Mouse (Mus musculus): Measurements from ENCODE around the gene Artn.

The Artn gene

DNA sequence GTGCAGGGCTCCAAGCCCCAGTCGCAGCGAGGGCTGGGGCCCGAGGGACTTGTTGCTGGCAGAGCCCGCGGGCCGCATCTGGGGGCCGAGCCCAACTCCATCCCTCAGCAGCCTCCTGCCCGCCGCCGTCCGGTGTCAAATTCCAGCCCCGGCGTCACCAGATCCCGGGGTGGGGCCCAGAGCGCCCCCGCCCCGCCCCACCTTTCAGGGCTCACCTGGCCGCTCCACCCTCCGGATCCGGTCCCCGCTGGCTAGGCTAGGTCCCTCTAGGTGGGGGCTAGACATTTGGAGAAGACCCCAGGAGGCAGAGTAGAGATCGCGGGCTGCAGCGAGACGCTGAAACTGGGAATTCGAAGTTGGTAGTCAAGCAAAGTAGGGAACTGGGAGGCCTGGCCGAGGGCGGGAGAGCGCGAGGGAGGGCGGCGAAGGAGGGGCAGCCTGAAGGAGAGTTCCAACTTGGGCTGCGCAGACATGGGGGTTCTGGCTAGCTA is at the start of gene Artn:
Artn (minus strand) TSS at position 373 of the 491 bp plus-strand sequence.
- DNase-seq (ENCODE audit: low spot score in 2 of 2) = peak; percentile 67 to 75

DNA sequence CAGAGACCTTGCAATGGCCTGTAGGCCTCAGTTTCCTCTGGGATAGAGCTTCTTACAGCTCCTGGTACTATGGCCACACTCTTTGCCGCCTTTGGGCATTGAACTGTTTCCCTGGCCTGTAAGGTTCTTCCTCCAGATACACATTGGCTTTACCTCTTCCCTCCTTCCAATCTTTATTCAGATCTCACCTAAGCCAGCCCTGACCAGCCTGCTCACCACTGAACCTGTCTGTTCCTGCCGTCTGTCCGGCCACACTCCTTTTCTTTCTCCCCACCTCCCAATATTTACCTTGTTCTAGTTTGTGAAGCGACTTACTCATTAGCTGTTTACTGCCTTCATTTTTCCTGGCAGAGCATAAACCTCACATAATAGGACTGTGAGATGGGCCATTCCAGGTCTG is 49.6 kb upstream of the Artn start:
- DNase-seq (ENCODE audit: low spot score in 2 of 2) = peak in 1 of 2 experiments; percentile 83

DNA sequence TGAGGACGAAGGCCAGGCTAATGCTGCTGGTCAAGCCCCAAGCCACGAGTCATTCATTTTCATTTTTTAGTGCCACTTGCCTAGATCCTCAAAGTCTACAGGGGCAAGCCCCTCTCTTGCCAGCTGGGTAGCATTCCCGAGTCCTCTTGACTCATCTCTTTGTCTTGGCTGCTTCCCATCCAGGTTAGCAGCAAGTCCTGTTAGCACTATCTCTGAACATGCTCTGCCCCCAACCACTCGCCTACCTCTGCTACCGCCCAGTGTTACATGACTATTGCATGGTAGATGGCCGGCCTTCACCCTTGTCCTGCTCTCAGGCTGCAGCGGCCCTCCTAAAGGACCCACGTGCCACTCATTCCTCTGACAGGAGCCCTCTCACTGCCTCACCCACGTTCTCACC is 48.7 kb upstream of the Artn start:
- DNase-seq (ENCODE audit: low spot score in 2 of 2) = no peak

DNA sequence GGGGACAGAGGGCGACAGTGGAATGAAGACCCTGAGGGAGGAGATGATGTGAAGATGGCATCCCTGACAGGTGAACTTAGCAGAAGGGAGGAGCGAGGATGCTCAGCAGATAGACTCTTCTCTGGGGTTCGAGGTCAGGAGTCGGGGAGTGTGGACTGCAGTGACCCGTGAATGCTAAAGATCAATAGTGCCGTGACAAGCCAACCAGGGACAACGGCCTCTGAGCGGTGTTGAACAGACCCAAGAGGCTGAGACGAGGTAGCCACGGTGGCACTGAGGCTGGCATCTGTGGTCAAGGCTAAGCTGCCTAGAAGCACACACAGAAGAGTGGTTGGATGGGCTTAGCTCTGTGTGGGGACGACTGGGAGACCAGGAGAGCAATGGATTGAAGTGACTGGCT is 48.3 kb upstream of the Artn start:
- DNase-seq (ENCODE audit: low spot score in 2 of 2) = no peak

DNA sequence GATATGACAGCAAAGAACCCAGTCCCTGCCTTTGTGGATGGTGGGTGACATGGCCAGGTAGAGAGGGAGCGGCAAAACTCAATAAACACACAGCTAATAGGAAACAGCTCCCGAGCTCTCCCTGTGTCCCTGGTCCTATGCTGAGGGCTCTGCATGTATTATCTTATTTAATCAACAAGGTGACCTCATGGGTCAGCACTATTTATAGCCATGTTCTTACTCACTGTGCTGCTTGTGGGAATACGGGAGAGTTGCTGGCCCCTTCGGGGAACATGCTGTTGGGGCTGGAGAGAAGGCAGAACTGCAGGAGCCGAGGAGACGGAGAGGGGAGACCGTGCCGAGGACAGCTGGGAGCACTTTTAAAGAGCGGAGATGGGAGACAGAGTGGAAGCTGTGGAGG is 47.8 kb upstream of the Artn start:
- no peak for DNase-seq (ENCODE audit: low spot score in 2 of 2)

DNA sequence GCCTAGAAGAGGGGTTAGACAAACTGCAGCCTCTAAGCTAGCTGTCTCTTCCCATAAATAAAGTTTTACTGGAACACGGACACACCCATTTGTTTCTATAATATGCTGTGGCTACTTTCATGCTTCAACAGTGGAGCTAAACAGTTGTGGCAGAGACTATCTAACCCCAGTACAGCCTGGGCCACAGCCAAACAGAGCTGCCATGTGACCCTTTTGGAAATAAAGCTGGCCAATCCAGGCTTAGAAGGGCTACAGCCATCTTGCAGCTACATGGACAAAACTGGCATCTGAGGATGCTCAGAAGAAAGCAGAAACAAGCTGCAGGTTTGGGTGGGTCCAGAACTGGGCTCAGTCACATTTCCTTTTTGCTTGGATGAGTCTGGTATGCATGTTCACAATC is 46.3 kb upstream of the Artn start:
- DNase-seq (ENCODE audit: low spot score in 2 of 2) = no peak

DNA sequence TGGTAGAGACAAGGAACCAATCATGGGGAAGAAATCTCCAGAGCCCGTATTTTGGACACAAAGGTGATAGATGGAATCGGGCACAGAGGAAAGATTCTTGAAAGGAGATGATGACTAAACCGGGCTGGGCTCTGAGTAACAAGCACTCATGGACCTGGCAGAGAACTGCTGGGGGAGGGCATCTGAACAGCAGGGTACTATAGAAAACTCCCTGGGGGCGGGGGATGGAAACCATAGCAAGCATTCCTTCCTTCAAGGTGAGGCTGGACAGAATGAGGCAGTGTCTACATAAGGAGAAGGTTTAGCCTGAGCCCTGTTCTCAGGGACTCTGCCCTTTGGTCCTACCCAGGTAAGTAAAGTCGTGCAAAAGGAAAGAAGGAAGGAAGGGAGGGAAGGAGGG is 45.2 kb upstream of the Artn start:
- DNase-seq (ENCODE audit: low spot score in 2 of 2) = peak in 1 of 2 experiments; percentile 47

DNA sequence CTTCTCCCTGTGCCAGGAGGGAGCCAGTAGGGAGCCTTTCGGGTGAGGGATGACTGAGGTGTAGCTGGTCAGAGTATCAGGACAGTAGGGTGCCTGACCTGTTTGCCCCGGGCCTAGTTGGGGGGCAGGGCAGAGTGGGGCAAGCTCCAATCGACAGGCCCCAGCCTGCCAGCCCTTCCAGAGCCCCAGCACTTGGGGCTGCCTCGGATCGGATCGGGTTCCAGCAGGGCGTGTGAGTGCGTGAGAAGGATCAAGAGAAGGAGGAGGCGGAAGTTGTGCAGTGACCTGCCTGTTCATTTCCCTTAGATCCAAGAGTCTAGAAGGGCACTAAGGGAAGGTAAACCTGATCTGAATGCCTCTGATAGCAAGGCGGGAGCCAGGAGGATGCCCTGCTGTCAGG is 43.4 kb upstream of the Artn start:
- DNase-seq (ENCODE audit: low spot score in 2 of 2) = peak in 1 of 2 experiments; percentile 70

DNA sequence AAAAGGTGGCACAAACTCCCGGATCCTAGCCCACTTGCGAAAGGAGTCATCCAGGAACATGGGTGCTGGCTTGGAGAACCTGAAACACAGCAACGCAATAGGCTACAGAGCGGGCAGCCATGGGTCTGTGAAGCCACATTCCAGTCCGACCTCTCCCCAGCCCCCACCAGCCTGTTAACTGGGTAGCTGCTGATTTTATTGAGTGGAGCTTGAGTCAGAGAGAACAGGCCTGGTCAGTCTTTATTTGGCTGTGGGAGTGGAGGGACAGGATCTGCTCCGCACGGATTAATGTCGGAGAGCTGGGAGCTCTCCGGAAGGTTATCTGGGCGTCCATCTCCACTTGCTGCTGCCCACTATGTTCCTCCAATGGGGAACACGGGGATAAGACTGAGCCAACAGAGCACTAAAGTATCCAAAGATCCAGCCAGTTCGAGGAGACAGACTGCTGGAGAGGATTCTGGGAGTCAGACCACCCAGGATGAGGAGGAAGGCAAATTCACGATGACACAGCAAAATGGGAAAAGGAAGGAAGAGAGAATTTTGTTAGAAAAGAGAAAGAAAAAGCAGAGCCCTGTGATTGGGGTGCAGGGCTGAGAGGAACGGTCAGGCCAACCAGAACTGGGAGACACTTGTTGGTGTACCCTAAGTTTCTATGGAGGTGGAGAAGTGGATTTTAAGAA is 34.9 kb upstream of the Artn start:
- DNase-seq (ENCODE audit: low spot score in 2 of 2) = peak in 1 of 2 experiments; percentile 76

DNA sequence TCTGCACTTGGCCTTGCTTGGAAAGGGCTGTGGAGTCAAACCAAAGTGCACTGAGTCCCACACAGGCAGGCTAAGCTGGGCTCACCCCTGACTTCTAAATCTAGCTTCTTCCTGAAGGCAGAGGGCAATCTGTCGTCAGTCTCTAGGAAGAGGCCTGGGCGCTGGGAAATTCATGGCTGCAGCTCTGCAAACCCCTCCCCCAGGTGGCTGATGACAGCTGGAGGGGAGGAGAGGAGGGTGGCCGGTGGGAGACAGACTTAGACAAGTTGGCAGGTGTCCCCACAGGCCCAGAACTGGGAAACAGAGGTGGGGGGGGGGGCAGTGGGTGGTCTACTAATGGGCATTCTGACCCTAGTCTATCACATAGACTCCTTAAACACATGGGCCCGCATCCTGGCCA is 27.9 kb upstream of the Artn start:
- DNase-seq (ENCODE audit: low spot score in 2 of 2) = no peak

DNA sequence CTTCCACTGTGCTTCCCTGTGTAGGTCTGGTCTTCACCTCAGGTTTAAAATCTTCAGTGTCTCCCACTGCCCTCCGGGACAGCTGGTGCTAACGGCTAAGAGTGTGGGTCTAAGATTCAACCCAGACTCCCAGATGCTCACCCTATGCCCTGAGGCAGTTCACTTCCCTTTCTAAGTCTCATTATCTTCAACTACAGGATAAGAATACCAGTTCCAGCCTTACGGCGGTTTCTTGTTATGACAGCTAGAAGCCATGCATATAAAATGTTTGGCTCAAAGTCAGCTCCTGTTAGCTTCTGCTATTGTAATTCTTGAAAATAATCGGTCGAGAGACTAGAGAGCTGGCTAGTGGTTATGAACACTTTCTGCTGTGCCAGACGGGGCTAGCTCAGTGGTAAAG is 17.9 kb upstream of the Artn start:
- no peak for DNase-seq (ENCODE audit: low spot score in 2 of 2)

DNA sequence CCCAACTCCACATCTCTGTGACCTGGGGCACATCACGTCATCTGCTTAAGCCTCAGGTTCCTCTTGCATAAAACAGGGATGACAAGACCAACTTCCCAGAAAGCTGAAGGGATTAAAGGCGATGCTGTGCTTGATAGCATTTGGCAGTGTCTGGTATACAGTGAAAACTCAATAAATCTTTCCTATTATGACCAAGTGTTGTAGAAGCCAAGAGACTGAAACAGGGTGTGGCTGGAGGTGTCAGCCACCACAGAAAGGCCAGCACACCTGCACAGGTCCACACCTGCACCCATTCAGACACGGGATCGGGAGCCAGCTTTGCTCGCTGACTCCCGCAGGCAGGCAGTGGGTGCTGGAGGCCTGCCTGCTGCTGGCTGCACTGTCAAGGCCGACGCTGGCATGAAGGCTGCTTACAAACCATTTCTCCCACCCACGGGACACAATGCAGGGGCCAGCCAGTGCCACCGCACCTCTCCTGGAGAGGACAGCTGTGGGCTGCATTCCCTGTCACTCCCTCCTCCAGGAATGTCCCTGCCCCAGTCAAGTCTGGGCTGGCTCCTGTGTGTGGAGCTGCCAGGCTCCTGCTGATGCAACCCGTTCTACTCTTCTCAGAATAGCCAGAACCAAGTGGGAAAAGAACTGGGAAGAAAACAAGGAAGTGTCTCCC is 17.2 kb upstream of the Artn start:
- DNase-seq (ENCODE audit: low spot score in 2 of 2) = peak in 1 of 2 experiments; percentile 46

DNA sequence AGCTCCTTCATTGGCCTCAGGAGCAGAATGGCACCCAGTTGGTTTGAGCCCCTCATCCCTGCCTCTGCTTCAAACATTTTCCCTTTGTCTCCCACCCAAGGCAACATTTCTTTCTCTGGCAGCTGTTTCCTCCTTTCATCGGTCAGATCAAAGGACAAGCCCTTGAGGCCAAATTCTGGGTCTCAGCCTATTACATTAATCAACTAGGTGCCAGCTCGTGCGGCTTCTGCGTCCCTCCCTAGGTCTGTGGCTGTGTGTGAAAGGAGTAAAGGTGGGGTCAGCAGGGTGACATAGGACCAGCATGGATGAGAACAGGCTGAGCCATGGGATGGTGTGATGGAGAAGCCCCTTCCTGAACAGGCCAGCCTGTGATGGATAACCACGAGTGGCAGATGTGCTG is 13.8 kb upstream of the Artn start:
- DNase-seq (ENCODE audit: low spot score in 2 of 2) = no peak

DNA sequence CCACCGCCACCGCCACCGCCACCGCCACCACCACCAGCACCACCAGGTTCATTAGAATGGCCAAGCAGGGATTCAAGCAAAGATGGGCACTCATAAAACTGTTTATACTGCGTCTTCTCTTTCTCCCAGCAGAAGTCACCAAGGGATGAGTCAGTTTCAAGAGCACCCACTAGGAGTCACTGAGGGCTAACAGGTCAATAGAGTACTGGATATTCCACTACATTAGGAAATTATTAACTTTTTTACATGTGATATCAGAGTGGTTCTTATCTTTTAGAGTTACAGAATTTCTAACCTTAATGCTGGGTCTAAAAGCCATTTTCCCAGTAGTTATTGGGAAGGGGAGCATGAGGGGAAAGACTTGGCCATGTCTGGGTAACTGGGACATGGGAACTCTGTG is 7.4 kb upstream of the Artn start:
- DNase-seq (ENCODE audit: low spot score in 2 of 2) = no peak

DNA sequence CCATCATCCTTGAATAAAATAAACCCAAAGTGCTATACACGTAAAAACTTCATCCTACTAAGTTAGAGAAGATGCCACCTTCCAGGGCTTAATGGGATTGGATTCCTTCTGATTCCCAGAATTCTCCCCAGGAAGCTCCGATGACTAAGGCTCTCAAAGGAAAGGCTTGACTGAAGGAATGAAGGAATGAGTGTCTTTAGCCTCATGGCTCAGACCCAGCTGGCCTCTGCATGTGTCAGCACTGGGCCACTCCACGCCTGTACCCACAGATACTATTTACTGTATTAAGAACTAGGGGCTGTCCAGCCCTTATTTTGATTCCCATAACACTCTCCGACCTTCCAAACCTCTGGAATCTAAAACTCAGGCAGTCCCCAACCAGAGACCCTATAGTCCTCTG is 4.5 kb upstream of the Artn start:
- no peak for DNase-seq (ENCODE audit: low spot score in 2 of 2)

DNA sequence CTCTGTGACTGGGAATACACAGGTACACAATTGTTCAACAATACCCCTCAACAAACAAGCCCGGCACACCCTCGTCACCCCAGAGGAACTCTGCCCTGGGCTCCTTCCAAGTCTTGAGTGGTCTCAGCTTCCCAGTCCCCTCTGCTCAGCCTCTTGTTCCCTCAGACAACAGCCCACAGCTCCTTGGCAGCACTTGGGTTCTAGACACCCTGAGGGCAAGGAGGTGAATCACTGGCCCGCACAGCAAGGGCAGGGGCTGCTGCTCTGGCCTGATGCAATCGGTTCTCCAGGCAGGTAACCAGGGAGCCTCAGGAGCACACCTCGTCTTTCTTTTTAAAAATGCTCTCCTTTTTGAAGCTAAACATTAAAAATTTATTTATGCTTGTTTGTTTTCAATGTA is 3.7 kb upstream of the Artn start:
- no peak for DNase-seq (ENCODE audit: low spot score in 2 of 2)

DNA sequence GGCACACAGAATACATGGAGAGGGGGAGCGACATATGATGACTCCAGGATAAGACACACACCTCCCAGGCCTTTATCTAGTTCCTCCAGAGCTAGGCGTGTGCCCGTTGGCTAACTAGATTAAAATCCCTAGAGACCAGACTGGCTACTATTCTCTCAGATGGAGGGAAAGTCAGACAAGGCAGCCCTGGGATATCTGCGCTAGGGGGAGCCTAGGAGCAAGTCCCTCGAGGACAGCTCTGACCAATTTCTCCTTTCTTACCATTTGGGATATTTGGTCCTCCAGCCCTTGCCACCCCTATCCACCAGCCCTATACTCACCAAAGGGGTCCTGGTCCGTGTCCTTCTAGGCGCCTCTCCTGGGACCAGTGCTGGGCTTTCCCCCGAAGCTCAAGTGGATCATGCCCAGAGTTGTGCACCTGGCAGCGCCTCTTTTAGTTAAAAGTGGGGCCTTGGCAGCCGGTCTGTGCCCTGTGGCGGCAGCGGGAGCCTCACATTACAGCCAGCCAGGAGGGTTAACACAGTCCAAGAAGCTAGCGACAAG is 793 bp downstream of the Artn start:
- DNase-seq (ENCODE audit: low spot score in 2 of 2) = peak; percentile 60 to 70

DNA sequence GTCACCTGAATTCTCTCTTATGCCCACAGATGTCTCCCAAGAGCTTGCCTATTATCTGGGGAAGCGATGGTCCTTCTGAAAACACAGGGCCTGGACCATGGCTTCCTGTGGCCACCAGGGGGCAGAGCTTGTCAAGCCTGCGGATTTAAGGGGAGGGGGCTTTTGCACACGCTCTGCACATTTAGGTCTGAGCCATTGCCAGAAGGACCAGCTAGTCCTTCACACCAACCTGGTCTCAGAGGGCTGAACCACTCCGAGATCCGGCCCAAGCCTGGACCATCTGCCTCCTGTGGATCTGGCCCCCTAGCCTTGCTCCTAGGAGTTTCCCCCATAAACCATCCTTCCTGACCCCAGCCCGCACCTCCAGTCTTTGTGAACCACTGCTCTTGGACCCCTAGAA is 1.3 kb downstream of the Artn start:
- DNase-seq (ENCODE audit: low spot score in 2 of 2) = no peak

DNA sequence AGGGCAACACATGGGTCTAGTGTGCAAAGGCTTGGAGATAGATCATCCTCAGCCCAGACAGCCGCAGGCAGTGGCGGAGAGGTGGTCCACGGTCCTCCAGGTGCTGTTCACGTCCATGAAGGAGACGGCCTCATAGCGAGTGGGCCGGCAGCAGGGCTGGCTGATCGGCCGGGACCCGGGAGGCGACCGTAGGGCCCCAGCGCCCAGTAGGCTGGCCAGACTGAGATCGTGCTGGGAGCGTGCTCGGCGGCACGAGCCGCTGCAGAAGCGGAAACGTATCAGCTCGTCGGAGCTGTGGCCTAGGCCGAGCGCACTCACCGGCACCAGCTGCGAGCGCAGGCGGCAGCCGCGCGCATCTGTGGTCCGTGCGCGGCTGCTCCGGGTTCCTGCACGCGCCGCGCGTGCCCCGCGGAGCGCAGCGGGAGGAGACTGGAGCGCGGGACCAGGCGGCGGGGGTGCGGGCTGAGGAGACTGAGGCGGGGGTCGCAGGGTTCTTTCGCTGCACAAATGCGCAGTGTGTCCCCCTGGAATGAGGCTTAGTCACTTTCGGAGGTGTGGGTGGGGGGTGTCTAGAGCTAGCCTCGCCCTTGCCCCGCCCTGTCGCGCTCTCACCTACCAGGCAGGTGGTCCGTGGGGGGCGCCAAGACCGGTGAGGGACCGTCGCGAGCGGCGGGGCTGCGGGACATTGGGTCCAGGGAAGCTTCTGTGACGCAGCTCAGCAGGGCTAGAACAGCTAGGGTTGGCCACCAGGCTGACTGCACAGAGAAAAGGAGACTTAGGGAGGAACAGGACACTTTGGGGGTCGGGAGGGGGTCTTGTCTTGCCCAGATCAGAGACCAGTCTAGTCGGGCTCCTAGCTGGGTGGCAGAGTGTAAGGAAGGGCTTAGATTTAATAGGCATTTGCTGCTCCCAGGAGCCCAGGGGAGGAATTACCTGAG is 2.7 kb downstream of the Artn start:
- DNase-seq (ENCODE audit: low spot score in 2 of 2) = no peak

DNA sequence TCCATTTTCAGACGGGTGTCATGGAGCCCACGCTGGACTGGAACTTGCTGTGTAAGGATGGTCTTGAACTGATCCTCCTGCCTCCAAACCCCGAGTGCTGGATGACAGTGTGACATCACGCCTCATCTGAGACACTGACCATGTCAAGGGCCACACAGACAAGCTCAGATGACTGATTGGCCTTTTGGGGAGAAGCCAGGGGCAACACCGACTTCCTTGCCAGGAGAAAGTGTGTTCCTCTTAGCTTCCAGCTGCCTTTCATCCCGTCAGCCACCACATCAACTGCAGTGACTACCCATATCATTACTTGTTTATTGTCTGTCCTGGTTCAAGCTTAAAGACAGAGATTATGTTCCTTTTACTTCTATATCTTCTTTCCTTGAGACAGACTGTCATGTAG is 4.6 kb downstream of the Artn start:
- DNase-seq (ENCODE audit: low spot score in 2 of 2) = no peak

DNA sequence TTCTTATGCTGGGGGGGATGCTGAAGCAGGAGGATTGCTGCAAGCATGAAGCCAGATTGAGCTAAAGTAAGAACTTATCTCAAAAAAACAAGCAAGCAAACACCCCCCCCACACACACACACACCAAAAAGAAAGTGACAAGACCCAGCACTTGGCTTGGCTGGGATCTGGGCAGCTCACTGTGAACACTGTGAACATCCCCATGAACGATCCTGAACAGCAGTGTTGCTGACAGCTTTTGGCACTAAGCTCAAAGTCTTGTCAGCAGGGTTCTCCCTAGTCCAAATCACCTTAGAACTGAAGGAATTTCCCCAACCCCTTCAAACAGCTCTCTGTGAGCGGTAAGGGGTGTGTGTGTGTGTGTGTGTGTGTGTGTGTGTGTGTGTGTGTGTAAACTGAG is 6.1 kb downstream of the Artn start:
- DNase-seq (ENCODE audit: low spot score in 2 of 2) = no peak

DNA sequence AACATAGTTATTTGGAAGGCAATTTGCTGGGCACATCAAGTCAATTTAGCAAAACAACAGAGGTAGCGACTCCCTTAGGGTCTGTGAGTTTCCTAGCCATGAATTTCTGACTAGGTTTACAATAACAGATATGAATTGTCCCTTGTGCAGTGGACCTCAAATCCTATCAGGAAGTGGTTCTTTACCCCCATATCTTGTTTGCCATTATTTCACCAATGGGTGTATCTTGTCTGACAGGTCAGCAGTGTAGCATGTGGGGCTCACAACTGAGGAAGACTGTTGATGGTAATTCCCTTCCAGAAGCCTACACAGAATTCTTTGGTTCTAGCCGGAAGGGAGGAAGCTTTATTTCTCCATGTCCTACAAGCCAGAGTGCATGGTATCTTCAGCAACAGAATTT is 8.2 kb downstream of the Artn start:
- no peak for DNase-seq (ENCODE audit: low spot score in 2 of 2)
